Mouse (Mus musculus): ENCODE measurements around the gene Zcwpw1.
"Not testable (repeated sequence)": the region's sequence is repeated elsewhere in the genome, so short reads cannot be mapped to it uniquely, and the experiment has no call there.

Zcwpw1 gene

DNA sequence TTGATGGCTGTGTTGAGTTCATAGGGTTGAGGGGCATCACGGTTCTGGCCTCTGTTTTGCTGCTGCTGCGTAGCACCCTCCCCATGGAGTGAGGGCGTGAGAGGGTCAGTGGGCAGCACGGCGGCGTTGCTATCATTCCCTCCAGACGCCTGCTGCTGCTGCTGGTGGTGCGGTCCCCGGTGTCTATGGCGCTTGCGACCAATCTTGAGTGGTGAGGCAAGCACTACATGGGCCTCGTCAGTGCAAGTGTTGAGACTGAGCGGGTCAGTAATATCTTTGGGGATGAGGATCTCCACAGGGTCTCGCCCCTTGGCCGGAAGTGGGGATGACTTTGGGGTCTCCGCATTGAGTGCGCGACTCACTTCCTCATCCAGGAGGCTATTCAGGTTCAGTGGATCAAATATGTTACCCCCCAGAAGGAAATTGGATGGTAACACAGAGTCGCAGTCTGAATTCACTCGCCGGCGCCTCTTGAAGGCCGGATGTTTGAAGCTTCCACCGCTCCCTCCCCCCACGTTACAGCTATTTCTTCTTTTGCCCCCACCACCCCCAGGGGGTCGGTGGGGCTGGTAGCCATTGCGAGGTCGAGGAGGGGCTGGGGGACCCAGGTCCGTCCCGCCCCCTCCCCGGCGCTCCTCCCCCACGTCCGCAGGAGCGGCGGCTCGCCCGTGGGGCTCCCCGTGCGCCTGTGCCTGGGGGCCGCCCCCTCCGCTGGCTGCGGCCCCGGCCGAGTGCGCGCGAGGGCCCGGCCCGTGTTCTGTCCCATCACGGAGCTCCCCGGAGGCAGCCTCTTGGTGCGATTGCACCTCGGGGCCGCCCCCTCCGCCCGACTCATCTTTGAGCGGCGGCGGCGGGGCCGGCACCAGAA lies 2.2 kb upstream of the Zcwpw1 start:
- DNase-seq: peak; percentile 61

- peak; percentile 99 for DNase-seq
Observed at GRCm38 (mm10) chr5:137786109-137786942, 1.3 kb upstream of the Zcwpw1 start.

- no peak for DNase-seq
Observed at GRCm38 (mm10) chr5:137788171-137788570, 573 bp downstream of the Zcwpw1 start.

DNA sequence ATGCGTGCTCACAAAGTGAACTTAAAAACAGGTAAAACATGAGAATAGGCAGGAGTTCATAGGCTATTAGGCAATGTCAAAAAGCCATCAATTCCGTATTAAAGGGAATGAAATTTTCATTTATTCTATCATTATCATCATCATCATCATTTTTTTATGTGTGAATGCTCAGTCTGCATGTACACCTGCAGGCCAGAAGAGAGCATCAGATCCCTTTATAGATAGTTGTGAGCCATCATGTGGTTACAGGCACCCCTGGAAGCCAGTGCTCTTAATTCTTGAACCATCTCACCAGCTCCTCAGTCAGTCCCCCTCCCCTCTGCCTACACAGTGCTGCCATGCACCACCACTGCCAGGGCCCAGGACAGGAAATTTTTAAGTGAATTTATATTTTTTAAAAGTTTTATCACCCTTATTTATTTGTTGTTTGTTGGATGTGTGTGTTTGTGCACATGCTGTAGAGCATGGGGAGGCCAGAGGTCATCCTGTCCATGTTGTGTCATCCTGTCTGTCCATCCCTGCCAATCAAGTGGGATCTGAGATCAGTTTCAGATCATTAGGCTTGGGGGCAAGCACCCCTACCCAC lies 1.4 kb downstream of the Zcwpw1 start:
- DNase-seq: no peak

- no peak for DNase-seq
Observed at GRCm38 (mm10) chr5:137791553-137791952, 4.0 kb downstream of the Zcwpw1 start.

- DNase-seq: no peak
Observed at GRCm38 (mm10) chr5:137796606-137797005, 9.0 kb downstream of the Zcwpw1 start.

DNA sequence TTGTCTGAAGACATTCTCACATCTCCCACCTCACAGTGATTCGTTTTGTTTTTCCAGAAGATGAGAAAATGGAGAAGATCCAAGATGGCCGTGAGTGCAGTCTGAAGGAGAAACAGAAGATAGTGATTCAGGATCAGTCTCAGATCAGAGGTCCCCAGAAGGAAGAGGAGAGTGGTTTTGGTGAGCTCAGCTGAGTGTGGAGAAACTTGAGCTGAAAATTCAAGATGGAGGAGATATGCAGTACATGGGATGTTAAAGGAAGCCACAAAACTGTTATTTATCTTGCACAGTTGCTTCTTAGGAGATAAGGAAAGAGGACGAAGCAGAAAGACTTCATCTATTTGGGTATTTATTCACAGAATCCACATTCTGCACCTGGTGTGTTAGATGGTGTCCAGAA lies 13.3 kb downstream of the Zcwpw1 start:
- DNase-seq: no peak

DNA sequence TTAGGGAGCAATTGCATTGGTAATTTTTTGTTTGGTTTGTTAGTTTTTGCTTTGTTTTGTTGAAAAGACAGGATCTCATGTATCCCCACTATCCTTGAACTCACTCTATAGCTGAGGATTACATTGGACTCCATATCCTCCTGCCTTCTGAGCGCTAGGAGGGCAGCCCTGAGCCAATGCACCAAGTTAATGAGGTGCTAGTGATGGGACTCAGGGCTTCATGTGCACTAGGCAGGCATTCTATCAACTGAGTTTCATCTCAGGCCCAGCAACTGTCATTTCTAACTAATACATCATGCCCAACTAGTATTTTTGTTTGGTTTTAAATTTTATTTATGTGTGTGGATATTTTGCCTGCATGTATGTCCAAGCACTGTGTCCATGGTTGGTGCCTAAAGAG lies 18.6 kb downstream of the Zcwpw1 start:
- DNase-seq: no peak

DNA sequence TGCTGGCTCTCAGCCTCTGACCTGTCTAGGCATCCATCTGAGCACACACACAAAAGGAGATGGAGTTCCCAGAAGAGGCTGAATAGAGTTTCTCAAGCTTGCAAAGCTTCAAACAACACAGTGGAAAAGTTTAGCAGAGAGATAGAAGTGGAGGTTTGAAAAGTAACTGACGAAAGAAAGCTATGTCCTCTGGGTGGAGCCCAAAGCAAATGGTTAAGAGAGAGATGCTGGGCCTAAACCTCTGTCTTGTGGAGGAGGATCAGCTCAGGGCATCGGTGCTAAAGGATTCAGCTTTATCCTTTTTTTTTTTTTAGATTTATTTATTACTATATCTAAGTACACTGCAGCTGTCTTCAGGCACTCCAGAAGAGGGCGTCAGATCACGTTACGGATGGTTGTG lies 20.7 kb downstream of the Zcwpw1 start:
- no peak for DNase-seq

DNA sequence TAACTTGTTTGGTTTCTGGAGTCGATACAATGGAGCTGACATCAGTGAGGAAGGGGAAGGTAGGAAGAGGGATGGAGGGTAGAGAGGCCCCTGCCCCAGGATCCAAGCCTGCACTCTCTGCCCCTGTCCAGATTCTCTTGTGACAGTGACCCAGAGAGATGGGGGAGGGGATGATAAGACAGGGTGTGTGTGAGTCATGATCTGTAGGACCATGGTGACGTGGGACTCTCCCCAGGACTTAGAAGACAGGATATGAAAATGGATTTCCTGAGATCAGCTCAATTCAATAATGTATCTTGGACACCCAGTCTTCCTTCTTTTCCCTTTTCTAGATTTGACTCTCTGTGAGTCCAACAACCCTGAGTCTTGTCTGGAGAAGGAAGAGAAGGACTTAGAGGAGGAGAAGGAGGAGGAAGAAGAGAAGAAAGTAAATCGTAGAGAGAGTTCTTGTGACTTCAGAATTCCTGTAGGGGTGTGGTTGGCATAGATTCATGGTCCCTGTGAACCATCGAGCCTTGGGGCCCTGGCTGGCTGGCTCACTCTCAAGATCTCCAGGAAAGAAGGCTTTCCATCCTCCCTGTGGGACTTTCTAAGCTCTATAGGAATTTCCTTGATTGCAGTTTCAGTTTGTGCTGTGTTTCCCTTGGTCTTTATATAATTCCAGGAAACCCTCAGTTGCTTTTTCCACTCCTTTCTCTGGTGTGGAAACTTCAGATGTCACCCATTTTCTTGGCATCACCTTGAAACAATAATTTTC lies 30.0 kb downstream of the Zcwpw1 start:
- DNase-seq: no peak

GRCm38 (mm10) chr5:137822126-137822525 lies 34.5 kb downstream of the Zcwpw1 start:
- DNase-seq: no peak

DNA sequence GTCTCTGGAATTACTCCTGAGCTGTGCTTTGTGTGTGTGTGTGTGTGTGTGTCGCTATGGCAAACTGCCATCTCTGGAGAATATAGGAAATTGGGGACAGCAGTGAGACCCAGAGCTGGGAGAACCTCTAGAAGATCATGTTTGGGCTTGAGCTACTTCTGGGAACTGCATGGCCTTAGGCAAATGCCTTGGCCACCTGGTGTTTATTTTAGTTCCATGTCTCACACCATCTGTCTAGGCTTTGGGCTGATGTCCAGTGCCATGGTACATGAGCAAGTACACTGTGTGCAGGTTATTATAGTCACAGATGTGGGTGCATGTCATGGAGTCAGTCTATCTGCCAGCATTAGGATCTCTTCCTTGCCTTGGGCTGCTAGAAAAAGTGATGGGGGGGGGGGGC lies 35.0 kb downstream of the Zcwpw1 start:
- no peak for DNase-seq

- no peak for DNase-seq
Observed at GRCm38 (mm10) chr5:137823455-137824045, 36.0 kb downstream of the Zcwpw1 start.

DNA sequence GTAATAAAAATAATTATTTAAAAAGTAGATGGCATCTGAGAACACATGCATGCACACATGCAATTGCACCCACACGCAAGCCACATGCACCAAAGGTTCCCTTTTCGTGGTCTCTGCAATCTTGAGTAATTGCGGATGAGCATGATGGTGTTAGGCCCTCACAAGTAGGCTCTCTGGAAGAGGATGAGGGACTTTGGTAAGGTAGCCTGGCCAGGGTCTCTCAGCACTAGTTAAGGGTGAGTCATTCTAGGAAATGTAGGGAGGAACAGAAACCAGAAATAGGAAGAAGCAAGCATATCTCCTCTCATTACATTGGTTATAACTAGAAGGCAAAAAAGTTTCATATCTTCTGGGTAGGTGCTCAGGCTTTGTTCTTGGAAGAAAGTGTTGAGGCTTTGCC lies 37.4 kb downstream of the Zcwpw1 start:
- no peak for DNase-seq

- no peak for DNase-seq
Observed at GRCm38 (mm10) chr5:137825971-137826370, 38.4 kb downstream of the Zcwpw1 start.

DNA sequence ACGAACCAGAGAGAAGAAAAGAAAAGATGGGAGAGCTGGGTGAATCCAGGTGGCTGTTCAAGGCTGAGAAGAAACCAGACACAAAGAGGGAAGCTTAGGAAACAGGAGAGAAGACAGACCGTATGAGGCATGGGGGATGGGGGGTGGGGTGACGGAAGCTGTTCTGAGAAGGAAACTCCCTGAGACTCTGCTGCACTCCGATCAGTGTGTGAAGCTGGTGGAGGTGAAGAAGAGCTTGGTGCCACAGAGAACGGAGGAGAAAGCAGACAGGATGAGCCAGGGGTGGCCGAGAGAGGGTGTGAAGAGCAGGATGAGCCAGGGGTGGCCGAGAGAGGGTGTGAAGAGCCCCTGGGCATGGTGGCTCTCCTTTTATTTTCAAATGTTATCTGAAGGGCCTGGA lies 38.8 kb downstream of the Zcwpw1 start:
- DNase-seq: no peak

GRCm38 (mm10) chr5:137828694-137829093 lies 41.1 kb downstream of the Zcwpw1 start:
- DNase-seq: no peak

DNA sequence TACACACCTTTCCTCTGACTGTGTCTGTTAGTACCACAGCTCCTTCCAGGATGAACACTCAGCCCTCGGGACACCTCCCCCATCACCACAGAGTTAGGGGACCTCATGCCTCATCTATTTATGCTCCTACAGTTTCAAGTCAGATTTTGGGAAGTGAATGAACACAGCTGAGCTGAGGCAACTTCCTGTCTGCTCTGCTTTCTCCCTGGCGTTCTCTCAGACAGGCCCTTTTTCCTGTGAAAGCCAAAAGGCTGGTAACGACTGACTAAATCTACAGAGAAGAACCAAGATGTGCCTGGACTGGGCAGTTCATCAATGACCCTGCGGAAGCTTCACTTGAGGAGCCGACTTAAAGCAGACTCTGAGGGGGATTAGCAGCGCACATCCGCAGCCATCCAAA lies 42.6 kb downstream of the Zcwpw1 start:
- no peak for DNase-seq

DNA sequence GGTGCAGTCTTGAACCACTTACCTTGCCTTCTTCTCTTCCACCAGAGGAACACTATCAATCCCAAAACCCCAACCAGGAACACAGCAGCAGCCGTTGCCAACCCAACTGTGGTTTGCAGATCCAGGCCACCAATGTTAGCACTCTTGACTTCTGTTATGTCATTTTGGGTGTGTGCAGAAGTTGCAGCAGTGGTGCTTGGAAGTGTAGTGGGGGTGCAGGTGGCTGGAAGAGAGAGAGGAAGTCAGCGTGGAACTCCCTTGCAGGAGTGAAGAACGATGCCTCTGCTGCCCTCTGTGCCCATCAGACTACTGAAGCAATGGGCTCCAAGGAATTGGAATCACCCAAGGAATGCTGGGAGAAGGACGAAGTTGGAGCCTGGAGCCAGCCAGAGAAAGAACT lies 43.5 kb downstream of the Zcwpw1 start:
- no peak for DNase-seq

GRCm38 (mm10) chr5:137831506-137831905 lies 43.9 kb downstream of the Zcwpw1 start:
- no peak for DNase-seq

DNA sequence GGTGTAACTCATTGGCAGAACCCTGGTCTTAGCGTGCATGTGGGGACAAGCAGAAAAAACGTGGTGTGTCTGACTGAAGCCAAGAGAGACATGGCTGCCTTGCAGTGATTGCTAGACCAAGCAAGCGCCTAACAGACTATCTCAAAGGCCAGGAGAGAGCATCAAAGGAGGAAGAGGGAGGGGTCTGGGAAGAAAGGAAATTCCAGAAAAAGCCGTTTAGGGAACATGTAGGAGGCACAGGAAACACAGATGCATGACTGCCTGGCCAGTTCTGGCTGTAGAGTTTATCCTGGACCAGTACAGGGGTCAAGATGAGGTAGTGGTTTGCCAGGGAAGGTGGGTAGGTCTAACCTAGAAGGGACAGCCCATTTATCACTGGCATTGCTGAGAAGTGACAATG lies 45.9 kb downstream of the Zcwpw1 start:
- no peak for DNase-seq

- not testable (repeated sequence) for DNase-seq
Observed at GRCm38 (mm10) chr5:137835966-137836520, 48.4 kb downstream of the Zcwpw1 start, which contains the start of gene Pilra. Gene Pilra, minus strand, starts transcription at chr5:137836281.

All from liver (tissue).